Mouse (Mus musculus) liver, adult 2 months (tissue): ENCODE results near the gene Aox1.

Experiments used
- CTCF ChIP-seq: fragments of 200-500 bp; IDR thresholded peaks from 2 replicates; pipeline ENCODE4 v1.5.1; 2011; ENCODE audit warnings: low read depth, low read length, control low read depth
- POLR2A ChIP-seq: fragments of 200-500 bp; IDR thresholded peaks from 2 replicates; pipeline ENCODE4 v1.6.1; 2011; ENCODE audit warnings: low read length, control low read depth; ENCODE audit not compliant: insufficient read depth; ENCODE audit errors: extremely low read depth

- TF ChIP-seq CTCF = no peak
- TF ChIP-seq POLR2A = no peak
Observed at GRCm38 (mm10) chr1:58089316-58089715, 59.6 kb downstream of the Aox1 start.
